Mouse (Mus musculus): ENCODE data around the gene Smyd2.

GRCm38 (mm10) chr1:189919756-189920155 lies 2.4 kb downstream of the Smyd2 start:
- TF ChIP-seq CTCF (IDR thresholded peaks at IDR 0.05; ENCODE audit: insufficient read depth, low read depth, low read length) = no peak
- no peak for TF ChIP-seq POLR2A (IDR thresholded peaks at IDR 0.05; ENCODE audit: insufficient read depth, low read depth, low read length)
